Mouse (Mus musculus) R1 (cell line): ENCODE measurements at regions not wholly inside any gene's neighbourhood (a gene's known extent, or its start where the extent isn't known, plus 50 kb on each side); places are given as distances from the start of the nearest gene placed in this dataset.
"Not testable (repeated sequence)": the region's sequence is repeated elsewhere in the genome, so short reads cannot be mapped to it uniquely, and the experiment has no call there.

Experiments used
- DNase-seq: peaks from one replicate; pipeline ENCODE4 v3.0.0-alpha.2; 2018; ENCODE audit warnings: low read depth, low spot score

DNA sequence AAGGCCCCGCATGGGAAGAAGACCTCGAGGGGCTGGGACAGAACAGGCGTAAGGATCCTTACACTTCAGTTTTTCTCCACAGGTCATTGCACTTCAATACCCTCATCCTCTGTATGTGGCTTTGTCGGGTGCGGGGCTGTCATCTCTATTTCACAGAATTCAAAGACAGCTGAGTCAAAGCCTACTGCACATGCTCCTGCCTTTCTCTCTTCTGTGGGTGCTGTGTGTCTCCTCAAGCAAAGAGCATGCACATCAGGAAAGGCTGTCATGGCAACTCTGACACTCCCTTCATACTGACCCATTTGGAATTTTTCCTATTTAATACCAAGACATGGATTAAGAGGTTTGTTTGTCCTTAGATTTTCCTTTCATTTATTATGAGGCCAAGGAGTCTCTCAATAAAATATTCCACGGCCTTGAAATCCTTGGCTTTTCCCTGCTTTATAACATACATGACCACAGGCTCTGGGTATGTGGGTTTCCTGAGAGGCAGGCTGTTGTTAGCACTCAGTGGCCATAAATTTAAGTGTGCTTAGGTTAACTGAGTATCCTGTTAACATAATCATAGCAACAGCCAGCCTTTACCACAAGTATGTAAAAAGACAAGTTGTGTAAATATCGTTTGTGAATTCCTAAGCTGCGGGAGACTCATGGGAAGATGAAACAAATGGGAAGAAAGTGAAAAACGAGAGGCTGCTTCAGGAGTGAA, 574.5 kb downstream of the Dcdc2c start:
- DNase-seq: no peak

- DNase-seq: no peak
Observed at GRCm38 (mm10) chr12:27962908-27963307, 589.3 kb downstream of the Dcdc2c start.

DNA sequence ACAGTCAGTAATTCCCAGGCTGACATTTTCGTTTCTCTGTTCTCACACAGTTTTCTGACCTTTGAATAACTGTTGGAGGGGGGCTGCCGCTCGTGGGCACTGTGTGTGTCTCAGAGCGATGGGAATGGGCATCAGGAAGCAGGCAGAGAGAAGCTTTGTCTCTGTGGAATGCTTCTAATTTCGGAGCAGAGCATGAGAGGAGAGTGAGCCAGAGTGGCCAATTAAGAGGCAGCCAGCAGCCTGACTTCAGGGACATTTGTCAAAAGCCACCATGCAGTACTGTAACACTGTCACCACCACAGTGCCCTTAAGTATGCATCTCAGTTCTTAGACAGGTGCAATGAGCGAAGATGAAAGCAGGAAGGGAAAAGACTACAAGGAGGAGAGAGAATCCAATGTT, 592.1 kb downstream of the Dcdc2c start:
- no peak for DNase-seq

- peak; percentile 61 for DNase-seq
Observed at GRCm38 (mm10) chr12:27947646-27948045, 604.6 kb downstream of the Dcdc2c start.

DNA sequence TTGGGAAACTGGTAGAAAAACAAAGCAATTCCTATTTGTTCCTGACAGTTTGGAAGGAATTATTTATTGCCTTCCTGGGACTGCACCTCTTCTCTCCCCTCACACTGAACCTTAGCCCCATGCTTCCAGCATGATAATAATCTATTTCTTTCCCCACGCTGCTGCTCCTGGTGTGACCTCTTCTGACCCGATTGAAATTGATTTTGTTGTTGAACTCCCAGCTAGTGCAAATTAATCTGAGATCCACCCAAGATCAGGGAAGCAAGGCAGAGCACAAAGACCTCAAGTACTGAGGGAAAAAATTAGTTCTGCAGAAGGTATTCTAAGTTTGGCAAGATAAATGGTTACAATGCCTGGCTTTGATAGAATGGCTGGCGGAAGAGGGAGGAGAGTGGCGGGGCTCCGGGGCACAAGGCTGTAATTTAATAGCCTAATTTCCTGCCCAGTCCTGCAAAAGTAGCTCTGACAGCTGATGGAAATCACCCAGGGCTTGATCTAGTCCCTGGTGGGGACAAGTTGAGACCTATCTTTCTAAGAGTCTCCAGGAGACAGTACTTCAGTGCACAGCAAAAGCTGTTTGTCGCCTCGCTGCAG, 604.6 kb upstream of the Sox11 start:
- no peak for DNase-seq

GRCm38 (mm10) chr12:27945411-27945810, 603.0 kb upstream of the Sox11 start:
- DNase-seq: no peak

DNA sequence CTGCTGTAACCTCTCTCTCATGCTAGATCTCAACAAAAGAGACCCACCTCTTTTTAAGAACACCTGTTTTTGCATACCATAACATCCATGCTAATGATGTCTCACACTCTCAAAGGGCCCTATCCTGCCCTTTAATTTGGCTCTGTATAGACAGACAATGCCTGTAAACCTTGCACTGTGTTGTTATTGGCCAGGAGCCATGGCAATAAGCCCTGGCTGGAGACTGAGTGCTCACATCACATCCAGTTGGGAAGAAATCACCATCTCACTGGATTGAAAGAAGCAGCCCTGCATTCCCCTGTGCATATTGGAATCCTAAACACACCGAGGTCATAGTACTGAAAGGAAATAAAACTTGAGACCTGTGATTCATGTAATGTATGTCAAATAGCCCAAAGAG, 598.7 kb upstream of the Sox11 start:
- DNase-seq: no peak

DNA sequence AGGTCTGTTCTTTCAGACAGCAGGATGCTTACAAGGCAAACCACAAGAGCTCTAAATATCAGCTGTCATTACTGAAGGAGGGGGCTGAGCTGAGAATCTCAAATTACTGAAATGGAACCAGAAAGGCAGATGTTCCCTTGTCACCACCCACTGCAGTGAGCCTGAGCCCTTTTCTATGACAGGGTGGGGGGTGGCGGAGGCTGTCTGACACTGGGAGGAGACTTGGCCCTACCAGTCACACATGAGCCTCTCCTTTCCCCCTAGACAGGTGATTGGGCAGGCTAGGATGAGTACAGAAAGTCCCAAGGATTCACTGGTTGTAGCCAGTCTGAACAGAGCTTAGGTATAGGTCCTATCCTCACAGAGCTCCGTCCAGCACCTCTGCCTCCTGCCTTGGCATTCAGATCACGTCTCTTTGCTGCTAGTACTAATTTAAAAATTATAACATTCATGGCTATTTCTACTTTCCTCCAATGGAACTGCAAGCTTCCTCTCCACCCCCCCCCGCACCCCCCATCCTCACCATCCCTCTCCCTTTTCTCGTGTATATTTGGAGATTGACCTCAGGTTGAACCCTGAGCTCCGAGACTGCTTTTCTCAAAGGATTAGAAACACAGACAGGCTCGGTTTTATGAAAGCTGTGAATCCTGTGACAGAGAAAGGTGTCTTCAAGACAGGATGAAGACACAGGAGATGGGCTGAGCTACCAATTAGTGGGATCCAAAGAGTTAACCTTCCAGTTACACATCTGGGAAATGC, 590.2 kb upstream of the Sox11 start:
- peak; percentile 69 for DNase-seq

- no peak for DNase-seq
Observed at GRCm38 (mm10) chr12:27928366-27928963, 586.1 kb upstream of the Sox11 start.

DNA sequence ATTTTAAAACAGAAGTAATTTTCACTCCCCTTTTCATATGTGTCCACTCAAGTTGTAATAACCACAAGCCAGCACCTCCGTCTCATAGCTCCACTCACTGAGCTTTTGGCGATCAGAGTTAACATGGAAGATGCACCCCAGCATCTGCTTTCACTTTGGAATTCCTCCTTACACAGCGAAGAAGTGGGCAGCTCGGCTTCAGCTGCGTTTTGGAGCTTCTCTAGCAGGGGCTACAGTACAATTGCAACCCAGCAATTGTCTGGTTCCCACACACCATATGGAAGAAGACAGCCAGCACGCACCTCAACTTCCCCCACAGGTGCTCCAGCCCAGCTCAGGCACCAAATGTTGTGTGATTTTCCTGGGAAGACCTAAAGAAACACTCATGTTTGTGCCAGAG, 584.4 kb upstream of the Sox11 start:
- no peak for DNase-seq

GRCm38 (mm10) chr12:27920607-27921006, 578.2 kb upstream of the Sox11 start:
- DNase-seq: no peak

DNA sequence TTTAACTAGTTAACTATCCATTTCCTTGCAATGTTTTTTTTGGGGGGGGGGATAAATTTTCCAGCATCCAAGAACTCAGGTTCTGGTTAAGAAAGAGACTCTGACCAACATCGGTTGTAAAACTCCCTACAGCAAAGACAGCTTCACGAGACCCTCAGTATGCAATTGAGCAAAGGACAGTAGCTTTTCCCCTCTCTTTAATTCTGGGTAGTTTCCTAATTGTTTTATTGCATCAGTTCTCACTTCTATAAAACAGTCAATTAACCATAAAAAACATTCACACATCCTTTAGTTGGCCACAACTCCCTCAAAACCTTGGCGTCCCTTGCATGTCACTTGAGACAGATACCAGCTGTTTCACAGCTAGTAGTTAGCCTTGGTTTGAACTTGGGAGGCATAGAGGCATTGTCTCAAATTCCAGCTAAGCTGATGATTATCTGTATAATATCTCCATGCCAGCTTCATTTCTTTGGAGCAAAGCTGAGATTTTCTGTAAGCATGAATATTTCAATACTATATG, 574.1 kb upstream of the Sox11 start:
- DNase-seq: no peak

DNA sequence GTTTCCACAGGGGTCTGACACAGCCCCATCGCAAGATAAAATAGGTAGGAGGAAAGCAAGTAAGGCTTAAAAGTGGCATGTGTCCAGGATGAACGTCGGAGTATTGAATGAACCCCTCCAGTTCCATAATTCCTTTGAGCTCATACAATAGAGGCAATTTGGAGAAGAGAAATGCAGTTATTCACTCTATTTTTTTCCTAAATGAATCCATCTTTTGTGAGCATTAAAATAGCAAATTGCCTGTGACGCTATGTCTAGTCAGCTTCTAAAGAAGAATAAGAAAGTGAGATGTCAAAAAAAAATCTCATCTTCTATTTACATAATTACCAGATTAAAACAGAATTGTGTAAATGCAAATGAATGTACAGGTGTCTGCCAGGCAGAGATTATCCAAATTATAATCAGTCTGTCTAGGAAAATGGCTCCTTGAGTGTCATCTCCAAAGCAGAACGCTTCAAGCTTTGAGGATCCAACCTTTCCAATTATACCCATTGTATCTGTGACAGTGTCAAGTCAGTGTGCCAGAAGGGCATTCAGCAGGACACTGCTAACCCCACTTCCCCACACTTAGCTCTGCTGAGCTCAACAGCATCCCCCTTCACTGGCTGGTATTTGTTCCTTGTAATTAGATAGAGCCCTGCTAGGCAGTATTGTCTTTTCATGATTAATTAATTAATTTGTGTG, 567.2 kb upstream of the Sox11 start:
- no peak for DNase-seq

- DNase-seq: not testable (repeated sequence)
Observed at GRCm38 (mm10) chr12:27896682-27897081, 554.3 kb upstream of the Sox11 start.

DNA sequence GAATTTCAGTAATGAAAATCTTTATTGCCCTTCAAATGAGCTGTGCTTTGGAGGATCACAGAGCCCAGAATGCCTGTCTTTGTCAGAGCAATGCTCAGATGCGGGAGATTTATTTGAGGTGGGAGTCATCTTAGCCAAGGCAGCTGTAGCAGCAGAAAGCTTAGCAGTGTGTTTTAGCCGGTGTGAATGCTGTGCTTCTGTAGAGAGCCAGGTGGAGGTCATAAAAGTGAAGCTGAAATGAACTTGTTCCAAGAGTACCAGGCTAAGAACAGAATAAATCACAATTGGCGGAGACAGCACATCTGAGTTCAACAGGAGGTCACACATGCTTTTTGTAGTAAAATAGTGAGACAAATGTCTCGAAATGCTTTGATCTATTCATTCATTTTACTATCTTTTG, 539.3 kb upstream of the Sox11 start:
- no peak for DNase-seq

- DNase-seq: no peak
Observed at GRCm38 (mm10) chr12:27866421-27866820, 524.0 kb upstream of the Sox11 start.

DNA sequence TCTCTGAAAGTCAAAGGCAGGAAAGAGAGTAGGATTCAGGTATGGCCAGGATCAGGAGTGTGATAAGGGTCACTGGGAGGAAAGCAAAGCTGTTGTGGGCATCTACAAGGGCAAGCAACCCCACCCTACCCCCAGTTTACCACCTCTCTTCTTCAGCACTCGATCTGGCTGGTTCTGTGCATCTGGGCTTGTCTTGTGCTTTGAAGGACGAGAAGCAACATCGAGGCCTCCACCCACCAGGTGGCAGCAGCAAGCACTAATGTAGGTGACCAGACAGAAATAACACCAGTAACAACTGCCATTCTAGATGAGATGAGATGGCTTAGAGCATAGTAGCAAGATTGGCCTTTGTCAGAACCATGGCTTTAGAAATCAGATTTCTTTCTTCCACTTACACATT, 507.2 kb upstream of the Sox11 start:
- peak; percentile 64 for DNase-seq

DNA sequence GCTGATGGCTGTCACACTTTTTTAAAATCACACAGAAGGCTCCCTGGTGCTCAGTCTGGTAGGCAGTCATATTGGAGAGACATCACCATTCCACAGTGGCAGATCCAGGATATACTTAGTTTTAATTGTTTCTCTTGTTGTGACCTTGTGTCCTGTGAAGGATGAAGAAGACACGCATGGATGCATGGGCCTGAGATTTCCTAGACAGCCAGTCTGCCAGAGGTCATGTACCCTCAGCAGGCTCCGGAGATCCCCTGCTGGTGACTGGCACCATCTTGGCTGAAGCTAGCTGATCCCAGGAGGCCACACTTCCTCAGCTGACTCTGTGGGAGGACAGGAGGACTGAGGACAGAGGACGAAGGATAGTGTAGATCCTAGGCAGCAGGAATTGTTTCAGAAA, 506.7 kb upstream of the Sox11 start:
- DNase-seq: no peak

GRCm38 (mm10) chr12:27848141-27848540, 505.8 kb upstream of the Sox11 start:
- no peak for DNase-seq

DNA sequence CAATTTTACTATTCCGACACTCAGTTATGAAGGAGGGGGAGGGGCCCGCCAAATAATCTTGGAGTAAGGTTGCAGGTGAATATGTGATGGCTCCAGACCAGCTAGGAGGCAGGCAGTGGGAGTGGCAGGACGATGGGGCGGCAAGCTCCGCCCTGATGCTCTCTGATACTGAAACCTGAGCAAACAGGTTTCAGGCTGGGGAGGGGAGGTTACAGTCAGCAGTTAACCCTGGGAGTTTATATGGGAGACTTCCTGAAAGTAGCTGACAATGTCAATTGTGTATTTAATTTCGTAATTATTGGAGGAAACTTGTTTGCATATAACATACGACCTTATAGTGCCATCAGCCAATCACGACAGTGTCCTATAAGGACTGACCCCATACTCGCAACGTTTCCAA, 505.0 kb upstream of the Sox11 start:
- DNase-seq: peak; percentile 4

- DNase-seq: no peak
Observed at GRCm38 (mm10) chr12:27844958-27845357, 502.6 kb upstream of the Sox11 start.

GRCm38 (mm10) chr12:27838955-27839354, 496.6 kb upstream of the Sox11 start:
- DNase-seq: no peak
